Mouse (Mus musculus) induced T-regulatory cell, adult 2 months (primary cell): ENCODE data around the gene Il9.

Experiments
- DNase-seq: peaks from one replicate; pipeline ENCODE4 v3.0.0-alpha.2; 2012; ENCODE audit warnings: low read depth

The Il9 gene

GRCm38 (mm10) chr13:56471211-56471610 lies 10.8 kb downstream of the Il9 start:
- DNase-seq: no peak

- DNase-seq: no peak
Measured at GRCm38 (mm10) chr13:56468536-56468935, 13.5 kb downstream of the Il9 start.

- DNase-seq: no peak
Measured at GRCm38 (mm10) chr13:56467786-56468185, 14.3 kb downstream of the Il9 start.

GRCm38 (mm10) chr13:56463750-56464149 lies 18.3 kb downstream of the Il9 start:
- no peak for DNase-seq

- DNase-seq: no peak
Measured at GRCm38 (mm10) chr13:56463261-56463660, 18.8 kb downstream of the Il9 start.

GRCm38 (mm10) chr13:56462791-56463190 lies 19.3 kb downstream of the Il9 start:
- DNase-seq: no peak

GRCm38 (mm10) chr13:56461460-56461859 lies 20.6 kb downstream of the Il9 start:
- DNase-seq: no peak

- DNase-seq: no peak
Measured at GRCm38 (mm10) chr13:56458001-56458400, 24.0 kb downstream of the Il9 start.

- DNase-seq: no peak
Measured at GRCm38 (mm10) chr13:56450035-56450434, 32.0 kb downstream of the Il9 start.

GRCm38 (mm10) chr13:56449239-56450030 lies 32.6 kb downstream of the Il9 start:
- no peak for DNase-seq

- no peak for DNase-seq
Measured at GRCm38 (mm10) chr13:56444996-56445395, 37.0 kb downstream of the Il9 start.

GRCm38 (mm10) chr13:56444112-56444511 lies 37.9 kb downstream of the Il9 start:
- DNase-seq: no peak

- DNase-seq: no peak
Measured at GRCm38 (mm10) chr13:56443411-56443810, 38.6 kb downstream of the Il9 start.

GRCm38 (mm10) chr13:56438211-56439075 lies 43.6 kb downstream of the Il9 start, which contains the start of gene Slc25a48:
Gene Slc25a48 (plus strand): TSS chr13:56438355.
- DNase-seq: no peak

GRCm38 (mm10) chr13:56435615-56436287 lies 46.3 kb downstream of the Il9 start:
- no peak for DNase-seq

- DNase-seq: no peak
Measured at GRCm38 (mm10) chr13:56434311-56434751, 47.7 kb downstream of the Il9 start.

GRCm38 (mm10) chr13:56433466-56433865 lies 48.6 kb downstream of the Il9 start:
- peak; percentile 34 for DNase-seq

GRCm38 (mm10) chr13:56432496-56432895 lies 49.5 kb downstream of the Il9 start:
- DNase-seq: no peak
